Mouse (Mus musculus): Measurements from ENCODE around the gene Fap. TPM values are rescaled to one million over a fixed set of nuclear protein-coding genes. Genes with fewer than 3 reads are reported as not detected.

The Fap gene
- polyA plus RNA-seq, 1 experiment from 2014 or later = 13.9 TPM

DNA sequence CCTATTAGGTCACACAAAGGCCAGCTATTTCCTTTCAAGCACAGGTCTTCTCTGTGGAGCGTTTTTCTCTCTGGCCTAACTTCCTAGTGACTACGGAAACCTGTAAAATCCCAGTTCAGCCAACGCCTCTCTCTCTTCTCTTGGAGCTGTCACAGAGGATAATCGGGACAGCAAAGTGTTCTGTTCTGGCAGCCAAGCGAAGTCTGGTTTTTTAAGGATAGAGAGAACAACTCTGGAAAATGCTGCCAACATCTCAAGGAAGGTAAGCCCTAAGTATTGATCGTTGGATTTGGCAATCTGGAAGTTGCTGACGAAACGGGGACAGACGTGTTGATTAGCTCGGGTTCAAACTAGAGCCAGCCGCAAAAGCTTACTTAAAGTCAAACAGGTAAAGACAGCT, 118.9 kb downstream of the Fap start:
- 82% methylated on average over 11 of the region's 11 CpGs for WGBS
- H3K4me3 ChIP-seq = no peak overlapping the region
- no peaks in the 10 kb centered on the region for H3K4me1 ChIP-seq
- no peaks in the 10 kb centered on the region for H3K27me3 ChIP-seq
- H3K36me3 ChIP-seq = no peaks in the 10 kb centered on the region
- no peak overlapping the region for H3K27ac ChIP-seq
- no peak overlapping the region for H3K4me2 ChIP-seq (replicated peaks)
- no peaks in the 10 kb centered on the region for H3K9me3 ChIP-seq
- no peak overlapping the region for H3K9ac ChIP-seq
- no peak for ATAC-seq (ENCODE audit: insufficient number of reproducible peaks, insufficient read depth, low FRiP score, low TSS enrichment)

DNA sequence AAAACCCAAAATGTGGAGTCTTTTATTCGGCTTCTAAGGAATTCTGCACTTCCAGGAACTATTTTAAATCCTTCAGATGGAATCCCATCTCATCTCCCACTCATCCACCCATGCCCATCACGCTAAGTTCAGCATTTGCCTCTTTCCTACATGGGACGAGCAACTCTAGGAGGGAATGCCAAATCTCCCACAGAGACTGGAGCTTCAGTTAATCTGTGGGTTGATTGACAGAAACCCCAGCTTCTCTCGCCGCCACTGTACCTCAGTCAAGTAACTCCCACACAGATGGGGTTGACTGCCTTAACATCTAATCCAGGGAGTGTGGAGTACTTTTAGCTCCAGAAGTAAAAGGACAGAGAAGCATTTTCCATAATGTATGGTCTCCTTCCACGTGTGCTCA, 119.8 kb downstream of the Fap start:
- no peak for ATAC-seq (ENCODE audit: insufficient number of reproducible peaks, insufficient read depth, low FRiP score, low TSS enrichment)
- Histone ChIP-seq H3K9me3 (no peaks in the 10 kb centered on the region), H3K9ac (no peak overlapping the region), H3K4me1 (no peaks in the 10 kb centered on the region), H3K27ac (no peak overlapping the region), H3K4me2 (replicated peaks) (no peak overlapping the region), H3K27me3 (no peaks in the 10 kb centered on the region), H3K36me3 (no peaks in the 10 kb centered on the region), H3K4me3 (no peak overlapping the region)
- 68% methylated on average over 6 of the region's 6 CpGs for WGBS

Other genes starting within 250 kb of the Fap start
- gene Dpp4, start 161.8 kb downstream of the Fap start, polyA plus RNA-seq (2016; fragmentation: Nextera tagmentation; extraction: Ambion mirVana) = 0.92 and 0.95 TPM in 2 replicates
- 0.34 and 0.56 TPM in 2 replicates for gene Gcg, start 90.4 kb downstream of the Fap start, polyA plus RNA-seq (2016; fragmentation: Nextera tagmentation; extraction: Ambion mirVana)
- 1.7 and 1.9 TPM in 2 replicates for gene Ifih1, start 72.2 kb upstream of the Fap start, polyA plus RNA-seq (2016; fragmentation: Nextera tagmentation; extraction: Ambion mirVana)
- gene Gca, start 90.2 kb upstream of the Fap start, polyA plus RNA-seq (2016; fragmentation: Nextera tagmentation; extraction: Ambion mirVana) = 2.7 TPM in 2 replicates

All from embryonic facial prominence, embryonic 12.5 days (tissue).